Mouse (Mus musculus): Measurements from ENCODE around the gene Pacrg.

Gene Pacrg

DNA sequence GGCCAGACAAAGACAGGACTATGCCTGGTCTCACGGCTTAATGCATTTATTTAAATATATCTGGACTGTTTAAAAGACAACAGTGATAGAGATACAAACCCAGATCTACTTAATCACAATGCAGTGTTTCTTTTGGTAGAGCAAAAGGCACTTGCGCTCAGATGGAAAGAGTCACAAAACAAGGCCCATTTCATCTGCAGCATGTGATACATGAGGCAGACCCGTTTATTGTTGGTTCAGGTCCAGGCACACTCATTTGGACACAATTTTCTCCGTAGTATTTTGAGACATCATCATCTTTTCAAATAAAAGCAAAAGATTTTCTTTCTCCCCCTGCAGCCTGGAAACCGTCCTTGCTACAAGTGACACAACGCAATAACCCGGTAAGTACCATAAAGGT lies 384.1 kb downstream of the Pacrg start:
- DNase-seq (ENCODE audit: low spot score in 2 of 2) = no peak

DNA sequence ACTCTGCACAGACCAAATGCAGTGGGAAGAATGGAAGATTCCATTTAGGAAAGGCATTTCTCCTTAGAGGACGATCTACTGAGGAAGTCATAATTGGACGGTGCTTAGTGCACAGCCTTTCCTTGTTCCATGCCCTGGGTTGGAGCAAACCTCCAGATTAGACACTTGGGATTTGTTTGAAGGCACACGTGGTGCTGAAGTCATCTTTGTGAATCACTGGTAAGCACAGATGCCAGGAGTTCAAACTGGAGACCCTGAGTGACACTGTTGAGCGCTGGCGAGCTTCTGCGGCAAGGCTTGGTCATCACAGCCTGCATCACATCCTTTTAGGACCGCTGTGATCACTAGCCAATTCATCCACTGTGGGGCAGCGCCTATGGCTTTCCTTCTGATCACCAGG lies 385.7 kb downstream of the Pacrg start:
- no peak for DNase-seq (ENCODE audit: low spot score in 2 of 2)

DNA sequence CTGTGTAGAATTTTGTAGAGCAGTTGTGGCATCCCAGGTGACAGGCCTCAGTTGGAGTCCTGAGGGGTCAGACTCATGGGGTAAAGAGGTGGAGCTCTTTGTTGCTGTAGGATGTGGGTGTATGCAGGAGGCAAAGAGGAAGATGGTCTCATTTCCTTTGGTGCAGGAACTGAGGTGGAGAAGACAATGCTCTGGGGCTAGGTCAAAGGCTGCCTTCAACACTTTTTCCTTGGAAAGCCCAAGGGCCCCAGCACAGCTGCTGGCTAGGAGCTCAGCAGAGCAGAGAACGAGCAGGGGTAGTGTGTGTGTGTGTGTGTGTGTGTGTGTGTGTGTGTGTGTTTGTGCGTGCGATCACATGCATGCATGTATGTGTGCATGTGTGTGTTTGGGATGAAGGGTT lies 387.3 kb downstream of the Pacrg start:
- DNase-seq (ENCODE audit: low spot score in 2 of 2) = no peak

DNA sequence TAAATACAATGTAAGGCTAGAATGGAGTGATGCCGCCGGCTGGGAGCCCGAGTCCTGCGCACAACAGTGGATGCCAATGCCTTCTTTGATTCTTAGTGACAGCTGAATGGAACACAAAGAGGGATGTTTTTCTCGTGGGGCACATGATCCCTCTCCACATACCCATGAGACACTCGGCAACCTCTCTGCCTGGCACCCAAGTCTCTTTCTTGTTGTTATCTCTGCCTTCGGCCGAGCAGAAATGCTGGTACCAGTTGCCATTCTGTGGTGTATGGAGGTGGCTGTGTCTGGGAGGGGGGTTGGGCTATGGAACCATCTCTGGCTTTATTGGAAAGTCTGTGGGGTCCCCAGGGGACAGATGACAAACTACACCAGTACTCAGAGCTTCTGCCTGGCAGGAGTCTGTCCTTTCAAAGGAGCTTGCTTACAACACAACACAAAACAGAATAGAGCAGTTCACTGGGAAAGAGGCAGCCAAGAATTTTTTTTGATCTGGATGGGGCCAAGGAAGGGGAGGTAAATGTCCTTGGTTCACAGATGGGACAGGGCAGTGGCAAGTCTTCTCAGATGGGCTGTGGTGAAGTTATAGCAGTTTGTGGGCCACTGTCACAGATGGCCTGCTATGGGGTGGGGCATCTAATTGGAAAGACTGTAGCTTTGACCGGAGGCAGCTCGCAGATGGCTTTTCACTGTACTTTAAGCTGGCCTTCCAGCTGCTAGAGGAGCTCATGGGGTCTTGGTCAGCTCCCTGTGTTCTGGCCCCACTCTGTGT lies 388.6 kb downstream of the Pacrg start:
- DNase-seq (ENCODE audit: low spot score in 2 of 2) = peak in 1 of 2 experiments; percentile 30

DNA sequence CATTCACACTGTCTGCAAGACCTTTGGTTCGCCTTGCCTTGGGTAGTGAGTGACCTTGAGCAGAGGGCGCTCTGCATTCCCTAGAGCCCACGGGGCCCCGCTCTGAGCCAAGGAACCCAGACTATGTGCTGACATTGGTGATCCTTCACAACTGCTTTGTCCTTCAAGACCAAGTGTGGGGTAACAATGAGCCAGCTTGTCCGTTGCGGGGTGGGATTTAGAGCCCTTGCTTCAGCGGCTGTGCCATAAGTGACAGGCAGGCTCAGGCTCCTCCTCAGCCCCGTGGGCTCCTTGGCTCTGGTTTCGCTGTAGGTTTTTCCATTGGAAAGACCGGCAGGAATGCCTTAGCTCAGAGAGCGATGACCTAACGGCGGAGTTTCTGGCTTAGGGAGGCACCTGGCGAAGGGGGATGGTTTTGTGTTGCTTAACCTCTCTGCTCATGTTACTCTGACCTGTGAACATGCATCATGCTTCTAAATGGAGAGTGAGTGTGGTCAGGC lies 390.3 kb downstream of the Pacrg start:
- DNase-seq (ENCODE audit: low spot score in 2 of 2) = no peak

DNA sequence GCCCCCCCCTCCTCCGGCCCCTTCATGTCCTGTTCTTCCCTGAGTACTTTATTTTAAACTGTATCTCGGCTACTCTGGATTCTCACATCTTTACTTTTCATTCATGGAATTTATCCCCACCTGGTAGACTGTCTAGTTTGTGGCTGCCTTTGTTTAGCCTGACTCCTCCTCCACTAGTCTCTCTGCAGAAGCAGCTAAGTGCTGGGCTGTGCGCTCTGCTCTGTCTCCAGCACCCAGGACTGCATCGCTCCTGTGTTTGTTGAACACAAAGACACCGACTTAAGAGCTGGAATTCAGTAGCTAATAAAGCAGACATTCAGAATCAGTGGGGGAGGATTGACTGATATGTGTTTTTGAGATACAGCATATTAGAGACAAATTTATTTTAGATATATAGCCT lies 391.7 kb downstream of the Pacrg start:
- no peak for DNase-seq (ENCODE audit: low spot score in 2 of 2)

DNA sequence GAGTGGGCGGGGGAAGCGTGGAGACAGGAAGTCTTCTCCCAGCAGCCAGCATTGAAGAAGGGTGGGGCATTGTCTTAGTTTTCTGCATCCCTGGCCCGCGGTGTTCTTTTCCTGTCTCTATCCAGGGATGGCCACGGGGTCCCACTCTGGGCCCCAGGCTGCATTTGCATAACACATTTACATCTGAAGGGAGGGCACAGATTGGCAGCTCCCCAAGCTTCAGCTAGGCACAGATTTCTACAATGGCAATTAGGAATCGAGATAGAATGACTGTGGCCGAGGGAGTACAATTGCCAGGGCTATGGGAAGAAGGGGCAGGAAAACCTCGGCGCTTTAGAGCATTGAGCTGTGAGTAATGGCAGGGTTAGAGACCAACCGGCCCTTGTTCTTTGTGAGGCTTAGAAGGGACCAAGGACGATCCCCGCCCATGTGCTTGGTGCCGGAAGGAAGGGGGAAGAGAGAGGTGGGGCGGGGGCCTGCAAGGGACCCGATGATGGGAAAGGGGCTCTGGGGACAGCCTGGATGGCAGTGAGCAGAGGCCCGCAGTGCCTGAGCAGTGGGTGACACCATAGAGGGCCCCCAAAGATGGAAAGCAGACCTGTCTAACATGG lies 398.5 kb downstream of the Pacrg start:
- DNase-seq (ENCODE audit: low spot score in 2 of 2) = no peak

DNA sequence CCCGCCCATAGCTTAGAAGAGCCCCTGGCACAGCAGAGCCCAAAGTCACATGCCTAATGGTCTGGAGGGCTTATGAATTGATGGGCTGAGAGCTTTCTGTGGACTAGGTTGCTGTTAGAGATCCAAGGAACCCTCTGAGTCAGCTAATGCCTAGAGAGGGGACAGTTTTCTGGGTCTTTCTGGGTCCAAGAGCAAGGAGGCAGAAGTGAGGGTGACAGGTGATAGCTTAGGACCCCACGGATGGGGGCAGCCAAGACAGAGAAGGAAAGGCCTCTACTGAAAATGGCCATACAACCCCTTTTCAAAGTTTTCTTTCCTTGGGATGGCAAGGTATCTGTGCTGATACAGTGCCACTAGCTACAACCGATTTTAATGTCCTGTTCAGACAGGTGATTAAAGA lies 399.1 kb downstream of the Pacrg start:
- no peak for DNase-seq (ENCODE audit: low spot score in 2 of 2)

DNA sequence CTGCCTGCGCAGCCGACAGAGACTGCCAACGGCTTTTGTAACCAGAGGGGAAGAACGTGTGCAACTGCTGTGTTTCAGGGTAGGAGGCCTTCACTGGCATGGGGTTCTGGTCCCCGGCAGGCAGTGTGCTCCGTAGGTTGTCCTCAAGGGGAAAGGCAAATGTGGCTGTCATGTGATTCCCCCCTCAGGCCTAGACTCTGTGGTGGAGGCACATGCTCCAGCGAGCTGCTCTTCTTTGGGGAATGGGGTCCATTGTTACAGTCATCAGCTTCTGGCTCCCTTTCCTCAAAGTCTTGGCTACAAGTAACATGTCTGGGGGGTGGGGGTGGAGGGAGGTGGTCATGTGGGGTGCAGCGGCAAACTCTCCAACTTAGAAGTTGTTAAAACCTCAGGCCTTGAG lies 400.3 kb downstream of the Pacrg start:
- DNase-seq (ENCODE audit: low spot score in 2 of 2) = no peak

DNA sequence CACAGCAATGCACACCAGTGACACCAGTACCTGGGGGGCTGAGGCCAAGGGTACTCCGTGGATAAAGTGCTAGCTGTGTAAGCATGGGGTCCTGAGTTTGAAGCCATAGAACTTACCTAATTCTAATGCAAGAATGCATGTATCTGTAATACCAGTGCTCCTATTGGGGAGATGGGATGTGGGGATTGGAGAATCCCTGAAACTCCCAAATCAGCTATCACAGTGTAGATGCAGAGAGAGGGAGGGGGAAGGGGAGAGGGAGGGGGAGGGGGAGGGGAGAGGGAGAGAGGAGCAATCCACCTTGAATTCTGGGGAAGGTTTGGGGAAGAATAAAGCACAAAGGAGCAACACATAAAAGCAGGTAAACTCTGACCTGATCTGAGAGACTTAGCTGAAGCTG lies 405.2 kb downstream of the Pacrg start:
- DNase-seq (ENCODE audit: low spot score in 2 of 2) = no peak

DNA sequence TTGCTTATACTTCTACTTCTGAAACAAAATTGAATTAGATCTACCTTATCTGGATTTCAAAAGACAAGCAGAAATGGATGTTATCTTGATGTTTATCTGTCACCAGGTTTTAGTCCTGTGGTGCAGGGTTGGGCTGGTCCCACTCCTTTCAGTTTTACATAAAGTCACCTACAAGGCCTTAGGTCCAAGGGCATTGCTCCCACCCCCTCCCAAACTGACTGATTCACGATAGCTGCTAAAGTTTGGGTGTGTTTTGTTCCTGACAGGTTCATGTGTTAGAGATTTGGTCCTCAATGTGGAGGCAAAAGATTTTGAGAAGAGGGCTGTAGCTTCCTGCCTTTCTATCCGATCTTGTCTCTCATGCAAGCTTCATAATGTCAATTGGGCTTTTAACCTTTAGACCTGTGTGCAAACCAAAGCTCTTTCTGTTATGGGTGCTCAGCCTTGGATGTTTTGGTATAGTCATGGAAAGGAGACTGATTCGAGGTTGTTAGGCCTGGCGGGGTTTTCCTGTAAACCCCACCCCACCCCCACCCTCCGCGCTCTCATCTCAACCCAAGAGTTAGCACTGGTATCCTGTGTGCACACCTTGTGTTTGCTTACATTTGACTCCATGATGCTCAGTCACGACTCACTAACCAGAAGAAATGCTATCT lies 407.5 kb downstream of the Pacrg start:
- DNase-seq (ENCODE audit: low spot score in 2 of 2) = no peak

DNA sequence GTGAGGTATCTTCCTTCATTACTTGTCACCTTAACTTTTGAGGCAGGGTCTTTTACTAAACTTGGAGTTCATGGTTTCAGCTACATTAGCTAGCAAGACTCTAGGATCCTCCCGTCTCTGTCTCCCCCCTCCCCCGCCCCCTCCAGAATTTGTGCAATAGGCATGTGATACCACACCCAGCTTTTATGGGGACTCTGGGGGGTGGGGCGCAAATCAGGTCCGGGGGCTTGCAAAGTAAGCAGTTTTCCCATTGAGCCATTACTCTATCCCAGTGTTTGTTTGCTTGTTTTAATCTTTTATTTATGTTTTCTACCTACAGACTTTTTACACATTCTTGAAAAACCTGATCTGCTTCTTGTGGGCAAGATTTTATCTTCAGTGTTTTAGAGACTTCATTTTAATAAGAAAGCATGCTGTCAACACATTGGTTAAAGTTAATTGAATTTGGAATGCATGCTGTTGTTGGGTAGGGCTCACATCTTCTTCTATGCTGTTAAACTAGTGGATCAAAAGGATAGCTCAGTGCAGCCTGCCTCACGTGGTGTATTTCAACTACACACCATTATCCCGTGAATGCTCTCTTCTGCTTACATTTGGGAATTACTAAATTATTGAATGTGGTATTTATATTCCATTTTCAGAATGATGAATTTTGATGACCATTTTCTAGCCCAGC lies 408.1 kb downstream of the Pacrg start:
- DNase-seq (ENCODE audit: low spot score in 2 of 2) = no peak

DNA sequence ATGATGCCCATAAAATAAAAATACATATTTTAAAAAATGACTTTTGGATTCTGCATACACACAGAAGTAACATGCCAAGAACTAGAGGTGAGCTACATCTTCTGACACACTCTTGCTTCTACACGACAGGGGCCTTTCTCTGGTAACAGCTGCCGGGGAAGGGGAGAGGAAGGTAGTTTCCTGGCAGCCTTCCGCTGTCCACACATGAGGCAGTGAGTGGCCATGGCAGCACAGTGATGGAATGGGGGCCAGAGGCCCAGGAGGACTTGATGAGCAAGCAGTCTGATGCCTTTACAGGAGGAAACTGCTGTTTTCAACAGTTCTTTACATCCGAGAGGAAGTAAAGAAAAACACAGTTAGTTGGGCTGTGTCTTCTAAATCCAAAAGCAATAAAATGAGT lies 409.3 kb downstream of the Pacrg start:
- no peak for DNase-seq (ENCODE audit: low spot score in 2 of 2)

DNA sequence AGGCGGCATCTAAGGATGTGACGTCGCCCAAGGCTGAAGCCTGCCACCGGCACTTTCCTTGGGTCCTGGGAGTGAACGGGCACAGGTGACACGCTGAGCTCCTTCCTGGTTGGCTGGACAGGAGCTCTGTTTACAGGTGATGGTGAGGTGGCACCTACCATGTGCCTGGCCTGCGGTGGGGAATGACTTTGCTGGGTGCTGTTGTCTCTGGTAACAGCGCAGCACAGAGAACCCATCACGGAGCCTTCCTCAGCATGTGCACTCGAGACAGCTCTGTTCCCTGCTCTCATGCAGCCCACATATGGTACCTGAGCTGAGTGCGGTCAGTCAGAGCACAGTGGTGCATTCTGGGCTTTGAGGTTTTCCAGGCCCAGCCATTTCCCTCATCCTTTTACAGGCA lies 410.7 kb downstream of the Pacrg start:
- no peak for DNase-seq (ENCODE audit: low spot score in 2 of 2)

DNA sequence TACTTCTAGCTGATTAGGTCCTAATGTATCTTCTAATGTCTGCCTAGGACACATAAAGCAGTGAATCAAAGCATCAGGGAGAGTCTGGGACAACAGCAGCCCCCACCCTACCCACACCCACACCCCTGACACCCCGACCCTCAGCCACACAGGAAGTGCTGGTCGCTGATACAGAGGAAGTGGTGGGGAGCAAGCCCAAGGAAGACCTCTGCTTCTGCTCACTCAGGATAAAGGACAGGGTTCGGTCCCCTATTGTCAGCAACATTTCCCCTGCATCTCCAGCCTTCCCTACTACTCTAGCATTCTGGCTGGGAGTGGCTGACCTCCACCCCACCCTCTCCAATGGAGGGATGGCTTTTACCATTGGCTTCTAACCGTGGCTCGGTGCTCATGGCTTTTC lies 414.8 kb downstream of the Pacrg start:
- no peak for DNase-seq (ENCODE audit: low spot score in 2 of 2)

DNA sequence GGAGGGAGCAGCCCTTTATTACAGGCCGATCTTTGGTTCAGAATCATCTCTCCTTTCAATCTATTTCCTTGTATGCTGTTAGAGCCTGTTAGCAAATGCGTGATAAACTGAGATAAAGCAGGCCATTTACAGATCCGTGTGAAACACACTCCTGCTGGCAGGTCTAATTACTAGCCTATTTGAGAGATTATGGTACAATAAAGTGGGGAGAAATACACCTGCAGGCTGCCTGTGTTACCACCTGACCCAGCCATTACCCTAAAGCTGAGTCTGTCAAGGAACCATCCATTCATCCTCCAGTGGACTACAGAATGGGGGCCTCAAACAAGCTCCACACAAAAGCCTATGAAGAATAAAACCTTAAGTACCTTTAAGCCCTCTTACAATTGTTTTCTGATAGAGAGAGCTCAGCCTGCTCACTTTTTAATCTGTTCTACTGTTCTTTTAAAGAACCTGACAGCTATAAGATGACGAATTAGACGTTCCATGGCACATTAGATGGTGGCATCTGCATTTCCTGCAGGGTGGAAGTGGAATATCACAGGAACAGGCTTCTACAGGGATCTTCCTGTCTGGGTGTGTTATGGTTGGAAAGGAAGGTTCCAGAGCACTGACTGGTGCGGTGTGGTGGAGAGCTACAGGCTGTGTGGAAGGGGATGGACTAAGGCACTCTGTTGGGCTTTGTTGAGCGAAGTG lies 422.4 kb downstream of the Pacrg start:
- DNase-seq (ENCODE audit: low spot score in 2 of 2) = peak in 1 of 2 experiments; percentile 7

DNA sequence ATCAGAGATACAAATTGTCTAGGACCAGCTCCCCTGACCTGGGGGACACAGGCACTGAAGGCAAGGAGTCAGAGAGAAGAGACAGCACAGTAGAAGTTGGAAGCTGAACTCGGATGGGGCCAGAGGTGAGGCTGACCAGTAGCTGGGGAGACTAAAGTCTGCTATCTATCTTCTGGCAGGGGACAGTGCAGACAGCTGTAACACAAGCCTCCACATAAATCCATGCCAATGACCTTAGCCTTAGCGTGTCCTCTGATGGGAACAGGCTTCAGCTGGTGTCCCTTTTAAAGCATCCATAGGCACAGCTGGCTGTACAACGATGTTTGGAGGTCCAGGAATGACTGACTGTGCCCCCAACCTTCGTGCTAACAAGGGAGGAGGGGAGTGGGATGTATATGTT lies 423.1 kb downstream of the Pacrg start:
- peak in 1 of 2 experiments; percentile 13 for DNase-seq (ENCODE audit: low spot score in 2 of 2)

DNA sequence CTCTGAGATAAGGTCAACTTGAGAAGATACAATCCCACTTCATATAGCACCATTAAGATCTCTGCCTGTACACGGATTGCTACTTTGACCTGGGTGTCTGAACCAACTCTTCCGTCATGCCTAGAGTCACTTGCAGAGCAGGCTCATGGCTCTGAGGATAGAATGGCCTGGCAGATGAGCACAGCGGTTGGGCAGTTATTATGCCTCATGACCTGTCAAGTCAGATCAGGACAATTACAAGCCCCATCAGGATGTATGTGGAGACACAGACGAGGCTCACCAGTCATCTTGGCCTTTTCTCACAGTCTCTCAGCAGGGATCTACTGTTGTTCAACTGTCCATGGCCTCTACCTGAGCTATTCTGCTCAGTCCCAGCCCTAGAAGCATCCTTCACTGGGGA lies 424.0 kb downstream of the Pacrg start:
- DNase-seq (ENCODE audit: low spot score in 2 of 2) = peak in 1 of 2 experiments; percentile 4

DNA sequence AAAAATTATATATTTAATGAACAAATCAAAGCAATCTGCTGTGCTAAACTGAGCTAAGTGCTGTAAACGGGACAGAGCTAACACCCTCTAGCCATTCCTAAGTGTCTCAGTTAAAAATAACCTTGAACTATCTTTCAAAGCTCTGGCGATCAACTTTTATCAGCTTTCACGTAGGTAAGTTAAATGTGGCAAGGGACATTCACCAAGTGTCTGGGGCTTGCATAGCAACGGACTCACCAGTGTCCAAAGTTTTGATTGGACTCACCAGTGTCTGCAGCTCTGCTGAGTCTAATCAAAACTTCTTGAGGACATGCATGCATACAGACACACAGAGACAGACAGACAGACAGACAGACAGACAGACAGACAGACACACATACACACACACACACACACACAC lies 425.7 kb downstream of the Pacrg start:
- no peak for DNase-seq (ENCODE audit: low spot score in 2 of 2)

DNA sequence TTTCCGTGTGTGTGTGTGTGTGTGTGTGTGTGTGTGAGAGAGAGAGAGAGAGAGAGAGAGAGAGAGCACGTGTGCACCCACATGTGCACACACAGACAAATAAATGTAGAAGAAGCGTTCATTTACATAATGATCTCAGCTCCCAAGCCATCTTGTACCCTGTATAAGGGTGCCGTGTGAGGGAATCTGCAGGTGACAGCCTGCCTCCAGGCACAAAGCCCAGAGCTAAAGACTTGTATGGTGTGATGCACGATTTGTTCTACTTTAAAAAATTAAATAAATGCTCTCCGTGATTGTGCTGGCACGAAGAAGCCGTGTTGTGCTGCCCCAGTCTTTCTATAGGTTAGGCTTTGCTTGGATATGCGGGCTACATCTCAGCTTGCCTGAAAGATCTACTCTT lies 426.2 kb downstream of the Pacrg start:
- DNase-seq (ENCODE audit: low spot score in 2 of 2) = no peak

DNA sequence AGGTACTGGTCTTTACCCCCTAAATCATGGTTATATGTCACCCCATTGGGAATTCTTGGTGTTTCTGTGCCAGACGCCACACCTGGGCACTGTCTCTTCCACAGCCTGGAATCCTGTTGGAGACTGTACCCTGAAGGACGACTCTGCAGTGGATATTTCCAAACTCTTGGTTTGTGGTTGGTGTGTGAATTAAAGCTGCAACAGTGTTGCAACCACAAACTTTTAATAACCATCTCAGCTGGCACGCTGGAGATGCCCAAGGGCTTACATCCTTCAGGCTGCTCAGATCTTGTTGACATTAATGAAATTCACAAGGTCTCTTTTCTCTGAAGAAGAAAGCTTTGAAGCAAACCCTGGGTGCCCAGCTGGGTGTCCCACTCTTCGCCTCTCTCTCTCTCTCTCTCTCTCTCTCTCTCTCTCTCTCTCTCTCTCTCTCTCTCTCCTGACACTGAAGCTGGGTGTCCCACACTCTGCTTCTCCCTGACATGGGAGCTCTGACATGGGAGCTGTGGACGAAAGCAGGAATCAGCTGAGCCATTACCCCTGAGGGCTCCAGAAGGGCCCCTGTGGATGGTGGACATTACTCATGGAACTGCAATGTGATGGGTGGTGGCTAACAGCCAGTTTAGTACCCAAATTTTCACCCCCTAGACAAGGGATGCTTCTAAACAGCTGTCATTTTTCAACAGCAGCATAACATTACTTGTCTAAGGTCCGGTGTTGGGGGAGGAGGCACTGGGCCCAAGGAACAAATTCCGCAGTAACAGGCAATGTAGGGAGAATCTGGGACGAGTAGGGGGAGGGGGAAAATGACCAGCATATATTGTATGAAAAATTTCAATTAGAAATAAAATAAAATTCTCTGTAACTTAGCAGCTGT lies 429.3 kb downstream of the Pacrg start:
- DNase-seq (ENCODE audit: low spot score in 2 of 2) = peak in 1 of 2 experiments; percentile 0
